Mouse (Mus musculus): ENCODE measurements around the gene Setd4. TPM values are rescaled to one million over a fixed set of nuclear protein-coding genes. Genes with fewer than 3 reads are reported as not detected.

Setd4 gene
- polyA plus RNA-seq, 1 experiment from 2014 or later = 13.0 TPM

DNA sequence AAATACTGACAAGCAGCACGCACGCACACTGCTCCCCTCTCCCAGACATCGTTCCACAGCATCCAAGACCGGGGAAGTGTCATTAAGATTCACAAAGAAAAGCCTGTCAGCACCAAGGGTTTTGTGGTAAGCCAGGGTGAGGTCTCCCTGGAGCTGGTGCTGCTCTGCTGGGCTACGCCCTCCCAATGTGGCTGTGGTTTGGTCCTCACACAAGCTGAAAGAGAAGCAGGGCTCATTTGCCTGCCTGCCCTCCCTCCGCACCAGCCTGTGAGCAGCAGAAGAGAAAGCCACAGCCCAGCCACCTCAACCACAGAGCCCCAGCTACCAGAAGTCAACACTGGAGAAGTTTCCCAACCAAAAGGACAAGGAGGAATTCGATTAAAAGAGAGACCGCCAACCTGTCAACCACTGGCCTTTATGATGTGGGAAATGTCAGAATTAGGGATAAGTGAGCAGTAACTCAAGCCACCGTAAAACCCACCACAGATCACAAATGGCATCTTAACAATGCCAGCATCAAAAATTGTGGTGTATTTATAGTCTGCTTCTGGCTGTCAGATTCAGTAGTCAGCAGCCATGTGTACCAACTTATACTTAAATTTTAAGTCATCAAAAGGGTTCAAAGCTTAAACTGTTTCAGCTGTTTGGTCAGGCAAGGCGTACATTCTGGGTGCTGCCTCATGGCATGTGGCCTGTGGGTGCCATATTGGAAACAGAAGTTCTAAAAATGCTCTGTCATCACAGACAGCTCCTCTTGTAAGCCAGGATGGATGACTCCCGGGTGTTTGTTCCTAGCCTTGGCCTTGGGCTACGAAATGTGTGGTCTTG is 51.0 kb downstream of the Setd4 start:
- WGBS = 92% methylated on average over 12 of the region's 12 CpGs
- Histone ChIP-seq H3K27ac (replicated peaks) (no peak overlapping the region), H3K27me3 (ENCODE audit: low read depth, poor library complexity, severe bottlenecking) (peaks cover 8% of the 10 kb centered on the region), H3K4me1 (peaks cover 13% of the 10 kb centered on the region), H3K9me3 (replicated peaks) (no peaks in the 10 kb centered on the region), H3K4me3 (no peak overlapping the region), H3K36me3 (no peaks in the 10 kb centered on the region)
- no peak for DNase-seq (ENCODE audit: low spot score)

DNA sequence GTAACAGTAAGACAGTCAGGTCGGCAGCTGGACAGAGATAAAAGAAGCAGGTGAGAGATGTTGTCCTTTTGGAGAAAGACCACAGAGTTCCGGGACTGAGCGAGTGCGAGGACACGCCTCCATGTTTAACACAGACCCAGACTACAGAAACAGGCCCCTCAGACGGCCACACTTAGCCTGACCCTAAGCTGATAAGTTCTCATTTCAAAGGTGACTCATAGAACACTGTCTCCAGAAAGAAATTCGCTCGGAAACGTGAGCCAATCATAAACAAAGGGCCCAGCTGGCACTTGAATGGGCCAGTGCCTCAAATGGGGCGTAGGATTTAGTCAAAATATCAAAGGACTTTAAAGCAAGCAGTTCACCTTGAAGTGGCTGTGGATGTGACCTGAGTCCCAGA is 54.6 kb downstream of the Setd4 start:
- no peaks in the 10 kb centered on the region for H3K27me3 ChIP-seq (ENCODE audit: low read depth, poor library complexity, severe bottlenecking)
- H3K36me3 ChIP-seq = no peaks in the 10 kb centered on the region
- WGBS = 68% methylated on average over 10 of the region's 10 CpGs
- H3K9me3 ChIP-seq (replicated peaks) = no peaks in the 10 kb centered on the region
- no peak overlapping the region for H3K27ac ChIP-seq (replicated peaks)
- H3K4me1 ChIP-seq = peaks cover 10% of the 10 kb centered on the region
- DNase-seq (ENCODE audit: low spot score) = no peak
- H3K4me3 ChIP-seq = no peak overlapping the region

DNA sequence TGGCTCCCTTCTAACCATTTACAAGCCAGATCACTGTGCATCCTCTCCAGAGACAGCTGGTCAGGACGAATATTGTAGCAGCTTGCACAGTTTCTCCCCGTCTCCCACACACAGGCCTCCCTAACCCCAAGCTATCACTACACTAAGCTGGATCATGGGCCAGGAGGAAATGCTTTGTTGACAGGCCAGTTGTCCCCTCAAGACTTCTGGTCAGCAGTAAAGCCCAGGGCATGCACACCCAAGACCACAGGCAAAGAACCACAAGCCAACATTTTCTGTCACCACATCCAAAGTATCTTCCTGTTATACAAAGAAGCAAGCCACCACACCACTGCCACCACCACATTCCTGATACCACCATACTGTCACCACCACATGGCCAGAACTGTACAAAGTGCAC is 55.8 kb downstream of the Setd4 start:
- Histone ChIP-seq H3K4me3 (no peak overlapping the region), H3K27me3 (ENCODE audit: low read depth, poor library complexity, severe bottlenecking) (no peaks in the 10 kb centered on the region), H3K36me3 (no peaks in the 10 kb centered on the region), H3K4me1 (peaks cover 10% of the 10 kb centered on the region), H3K27ac (replicated peaks) (no peak overlapping the region), H3K9me3 (replicated peaks) (no peaks in the 10 kb centered on the region)
- 84% methylated on average over 2 of the region's 2 CpGs for WGBS
- no peak for DNase-seq (ENCODE audit: low spot score)

DNA sequence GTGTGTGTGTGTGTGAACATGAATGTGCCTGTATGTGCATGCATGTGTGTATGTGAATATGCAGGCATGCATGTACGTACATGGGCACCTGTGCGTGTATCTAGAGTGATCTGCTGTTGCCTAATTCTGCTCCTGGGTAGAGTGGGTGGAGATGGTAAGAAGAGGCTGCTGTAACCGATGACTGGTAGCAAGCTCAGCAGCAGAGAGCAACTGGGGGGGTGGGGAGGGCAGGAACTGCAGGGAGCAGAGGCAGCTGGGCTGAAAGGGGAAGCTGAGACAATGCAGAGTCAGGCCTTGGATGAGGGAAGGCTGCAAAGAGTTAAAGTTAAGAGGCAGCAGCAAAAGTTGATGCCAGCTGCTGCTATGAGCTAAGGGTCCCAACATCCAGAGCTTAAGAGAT is 56.7 kb downstream of the Setd4 start:
- Histone ChIP-seq H3K36me3 (no peaks in the 10 kb centered on the region), H3K9me3 (replicated peaks) (no peaks in the 10 kb centered on the region), H3K4me3 (no peak overlapping the region), H3K27ac (replicated peaks) (no peak overlapping the region), H3K4me1 (peaks cover 10% of the 10 kb centered on the region), H3K27me3 (ENCODE audit: low read depth, poor library complexity, severe bottlenecking) (no peaks in the 10 kb centered on the region)
- 67% methylated on average over 3 of the region's 3 CpGs for WGBS
- no peak for DNase-seq (ENCODE audit: low spot score)

DNA sequence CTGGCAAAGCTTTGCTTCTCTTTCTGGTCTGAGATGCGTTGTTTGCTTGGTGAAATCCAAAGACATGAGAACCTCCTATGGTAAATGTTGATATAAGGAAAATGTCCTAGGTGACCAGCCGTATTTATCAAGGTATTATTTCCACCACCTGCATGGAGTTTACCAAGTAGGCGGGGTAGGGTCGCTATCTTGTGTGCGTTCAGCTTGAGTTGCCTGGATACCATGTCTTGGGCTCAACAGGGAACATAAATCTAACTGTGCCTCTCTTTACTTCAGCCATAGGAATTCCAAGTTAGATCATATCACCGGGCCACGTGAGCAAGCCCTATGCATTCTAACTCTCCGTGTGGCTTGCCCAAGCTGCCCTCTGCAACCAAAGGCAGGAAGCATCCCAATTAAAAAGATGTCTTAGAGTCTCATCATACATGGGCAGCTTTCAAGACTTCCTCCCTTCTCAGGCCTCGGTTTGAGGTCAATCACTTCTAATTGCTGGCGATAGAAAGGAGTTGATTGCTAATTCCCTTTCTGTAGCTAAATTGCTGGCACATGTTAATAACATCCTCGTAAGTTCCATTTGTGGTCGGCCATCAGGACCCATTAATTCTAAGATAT is 57.4 kb downstream of the Setd4 start:
- no peak for DNase-seq (ENCODE audit: low spot score)
- Histone ChIP-seq H3K4me3 (no peak overlapping the region), H3K9me3 (replicated peaks) (no peaks in the 10 kb centered on the region), H3K4me1 (peaks cover 10% of the 10 kb centered on the region), H3K27ac (replicated peaks) (no peak overlapping the region), H3K36me3 (no peaks in the 10 kb centered on the region), H3K27me3 (ENCODE audit: low read depth, poor library complexity, severe bottlenecking) (no peaks in the 10 kb centered on the region)
- 84% methylated on average over 12 of the region's 12 CpGs for WGBS

DNA sequence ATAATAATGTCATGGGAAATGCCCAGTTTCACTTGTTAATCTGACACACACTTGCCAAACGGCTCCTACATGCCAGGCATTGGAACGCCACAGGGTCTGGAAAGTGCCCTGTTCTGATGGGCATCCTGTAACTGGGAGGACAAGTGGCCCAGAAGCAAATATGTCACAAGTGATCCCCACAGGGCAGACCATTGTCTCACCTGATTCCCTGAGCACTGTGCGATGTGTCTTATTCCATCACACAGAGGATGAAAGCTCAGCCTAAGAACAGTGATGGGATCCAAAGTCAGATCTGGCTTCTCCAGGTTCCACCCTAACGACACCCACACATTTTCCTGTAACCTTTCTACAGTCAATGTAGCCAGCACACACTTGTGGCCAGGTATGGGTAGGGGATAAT is 58.9 kb downstream of the Setd4 start:
- H3K4me3 ChIP-seq = no peak overlapping the region
- H3K36me3 ChIP-seq = no peaks in the 10 kb centered on the region
- H3K27me3 ChIP-seq (ENCODE audit: low read depth, poor library complexity, severe bottlenecking) = no peaks in the 10 kb centered on the region
- peaks cover 10% of the 10 kb centered on the region for H3K4me1 ChIP-seq
- DNase-seq (ENCODE audit: low spot score) = no peak
- WGBS = 92% methylated on average over 4 of the region's 4 CpGs
- no peak overlapping the region for H3K27ac ChIP-seq (replicated peaks)
- H3K9me3 ChIP-seq (replicated peaks) = no peaks in the 10 kb centered on the region

DNA sequence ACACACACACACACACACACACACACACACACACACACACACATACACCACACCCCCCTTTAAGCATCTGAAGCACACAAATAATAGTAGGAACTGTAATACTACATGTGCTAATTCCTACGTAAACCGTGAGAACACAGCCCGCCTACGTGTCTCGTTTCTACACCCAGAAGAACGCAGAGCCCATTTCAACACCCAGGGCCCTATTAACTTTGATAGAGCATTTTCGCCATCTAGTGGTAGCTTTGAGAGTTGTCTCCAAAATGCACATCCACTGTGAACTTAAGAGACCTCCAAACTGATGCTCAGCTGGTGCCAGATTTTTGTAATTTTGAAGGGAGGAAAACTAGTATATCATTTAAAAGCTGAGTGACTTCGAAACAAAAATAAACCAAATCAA is 60.2 kb downstream of the Setd4 start:
- Histone ChIP-seq H3K27me3 (ENCODE audit: low read depth, poor library complexity, severe bottlenecking) (no peaks in the 10 kb centered on the region), H3K4me1 (0 out of 2 replicates have a peak, but pooled peaks cover 4% of the 10 kb centered on the region), H3K36me3 (no peaks in the 10 kb centered on the region), H3K9me3 (replicated peaks) (no peaks in the 10 kb centered on the region), H3K27ac (replicated peaks) (no peak overlapping the region; the same call in 1 of the 2 replicates), H3K4me3 (no peak overlapping the region)
- 5% methylated on average over 8 of the region's 8 CpGs for WGBS
- DNase-seq (ENCODE audit: low spot score) = peak; percentile 48

DNA sequence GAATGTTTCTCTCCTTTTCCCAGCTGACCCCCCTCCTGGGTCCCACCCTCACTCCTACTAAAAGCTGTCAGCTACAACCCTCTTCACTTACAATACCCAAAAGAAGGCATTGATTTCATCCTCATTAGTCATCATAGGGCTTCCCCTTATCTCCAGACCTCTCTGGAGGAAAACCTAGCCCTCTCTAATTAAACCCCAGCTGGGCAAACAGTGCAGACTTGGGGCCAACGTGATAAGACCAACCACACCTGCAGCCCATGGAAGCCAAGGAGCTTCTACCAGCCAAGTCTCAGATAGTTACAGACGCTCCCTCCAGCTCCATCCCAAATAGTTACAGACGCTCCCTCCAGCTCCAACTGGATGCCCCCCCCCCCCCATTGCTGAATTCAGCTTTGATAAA is 64.0 kb downstream of the Setd4 start:
- H3K27ac ChIP-seq (replicated peaks) = no peak overlapping the region
- no peak overlapping the region for H3K4me3 ChIP-seq
- no peaks in the 10 kb centered on the region for H3K36me3 ChIP-seq
- 65% methylated on average over 3 of the region's 3 CpGs for WGBS
- no peak for DNase-seq (ENCODE audit: low spot score)
- H3K4me1 ChIP-seq = no peaks in the 10 kb centered on the region
- H3K27me3 ChIP-seq (ENCODE audit: low read depth, poor library complexity, severe bottlenecking) = no peaks in the 10 kb centered on the region
- H3K9me3 ChIP-seq (replicated peaks) = no peaks in the 10 kb centered on the region

DNA sequence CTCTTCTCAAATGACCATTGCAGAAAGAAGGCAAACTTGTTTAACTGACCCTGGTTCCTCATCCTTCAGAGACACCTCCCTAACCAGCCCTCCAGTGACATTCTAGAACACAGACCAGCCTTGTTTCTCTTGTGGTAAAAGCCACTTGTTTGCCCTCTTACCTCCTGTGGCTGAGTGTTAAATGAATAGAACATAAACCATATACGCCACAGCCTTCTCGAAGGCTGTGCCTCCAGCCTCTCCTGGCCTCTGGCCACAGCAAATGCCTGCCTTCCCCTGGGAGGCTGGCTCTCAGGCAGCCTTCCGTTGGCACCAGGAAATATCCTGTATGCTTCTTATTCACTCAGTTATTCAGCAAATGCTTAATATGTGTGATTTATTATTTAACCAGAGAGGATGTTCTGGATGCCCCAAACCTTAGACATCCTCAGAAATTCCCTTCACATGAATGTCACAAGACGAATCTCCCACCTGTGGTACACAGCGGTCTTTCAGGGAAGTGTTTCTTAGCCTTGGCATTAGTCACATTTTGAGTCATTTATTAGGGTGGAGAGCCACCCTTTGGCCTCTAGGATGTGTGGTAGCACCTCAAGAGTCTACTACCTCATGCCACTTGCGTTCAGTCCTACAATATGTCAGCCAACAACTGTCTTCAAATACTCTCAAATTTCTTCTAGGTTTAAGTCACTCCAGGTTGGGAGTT is 68.6 kb downstream of the Setd4 start:
- 89% methylated on average over 6 of the region's 6 CpGs for WGBS
- Histone ChIP-seq H3K4me1 (0 out of 2 replicates have a peak, but pooled peaks cover 3% of the 10 kb centered on the region), H3K27me3 (ENCODE audit: low read depth, poor library complexity, severe bottlenecking) (no peaks in the 10 kb centered on the region), H3K9me3 (replicated peaks) (no peaks in the 10 kb centered on the region), H3K4me3 (no peak overlapping the region), H3K36me3 (no peaks in the 10 kb centered on the region), H3K27ac (replicated peaks) (no peak overlapping the region)
- no peak for DNase-seq (ENCODE audit: low spot score)

Other genes starting within 250 kb of the Setd4 start
- 82.1 and 84.6 TPM in 2 replicates for gene Cbr1, start 1.8 kb upstream of the Setd4 start, polyA plus RNA-seq (2016; fragmentation: Nextera tagmentation; extraction: Ambion mirVana)
- not detected in 2 replicates for gene Gm5678, start 24.0 kb upstream of the Setd4 start, polyA plus RNA-seq (2016; fragmentation: Nextera tagmentation; extraction: Ambion mirVana)
- 1.8 and 1.9 TPM in 2 replicates for gene Cbr3, start 79.2 kb upstream of the Setd4 start, polyA plus RNA-seq (2016; fragmentation: Nextera tagmentation; extraction: Ambion mirVana)
- gene Dop1b, start 107.8 kb upstream of the Setd4 start, polyA plus RNA-seq (2016; fragmentation: Nextera tagmentation; extraction: Ambion mirVana) = 8.9 and 12.9 TPM in 2 replicates
- 29.5 and 31.6 TPM in 2 replicates for gene Morc3, start 228.1 kb upstream of the Setd4 start, polyA plus RNA-seq (2016; fragmentation: Nextera tagmentation; extraction: Ambion mirVana)